In the genomic region with DNA sequence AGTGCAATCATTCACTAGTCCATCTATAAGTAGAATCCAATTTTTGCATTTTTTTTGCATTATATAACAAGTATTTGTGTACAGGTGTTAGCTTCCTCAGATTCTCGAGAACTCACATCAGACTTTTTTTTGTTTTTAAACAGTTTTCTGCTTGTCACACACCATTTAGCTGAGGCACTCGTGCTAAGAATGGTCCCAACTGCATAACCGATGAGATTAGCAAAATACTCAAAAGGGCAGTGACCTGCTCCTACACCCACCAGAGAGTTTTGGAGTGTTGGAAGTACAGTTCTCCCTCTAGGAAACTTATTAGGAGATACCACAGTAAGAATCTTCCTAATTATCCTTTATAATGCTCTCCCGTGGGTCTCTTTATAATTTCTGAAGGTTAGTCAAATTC, we compare ENCODE assay signal across 8 mouse cellular contexts. TPM values are rescaled to one million over a fixed set of nuclear protein-coding genes. Genes with fewer than 3 reads are reported as not detected.
DNase-seq lines count a peak whose midpoint lies in the region; ATAC-seq and TF ChIP-seq lines count a peak whose summit lies in the region.

No protein-coding gene starts in this region.

- no peak overlapping the region for H3K27ac ChIP-seq in hindbrain, embryonic 10.5 days
- peak overlapping the region; percentile 53; the same call in 1 of the 2 replicates for H3K27ac ChIP-seq in liver, postnatal 0 days (ENCODE audit: low read depth)

- TF ChIP-seq EP300 in liver, postnatal 0 days (IDR thresholded peaks at IDR 0.05; ENCODE audit: low read depth) = no peak

- H3K9me3 ChIP-seq in erythroblast, embryonic 14.5 days (ENCODE audit: control insufficient read depth, low read length) = no peaks in the 10 kb centered on the region
- H3K9me3 ChIP-seq in hindbrain, embryonic 10.5 days = no peaks in the 10 kb centered on the region
- no peaks in the 10 kb centered on the region for H3K9me3 ChIP-seq in liver, postnatal 0 days (ENCODE audit: low read length)

- intact Hi-C loops in gastrocnemius, postnatal 36 days (cut with DNase I) = loop anchor here (5.0 kb wide), 1 partner anchor 53 kb away; a partner anchor contains a TSS

- H3K4me3 ChIP-seq in erythroblast, embryonic 14.5 days (replicated peaks) = peak overlapping the region; percentile 89
- peak overlapping the region; percentile 80 for H3K4me3 ChIP-seq in hindbrain, embryonic 10.5 days
- H3K4me3 ChIP-seq in liver, postnatal 0 days (ENCODE audit: low read depth, low read length) = peak overlapping the region; percentile 73

- H3K4me1 ChIP-seq in erythroblast, embryonic 14.5 days (ENCODE audit: control insufficient read depth) = peaks cover 53% of the 10 kb centered on the region
- H3K4me1 ChIP-seq in hindbrain, embryonic 10.5 days (replicated peaks) = peaks cover 32% of the 10 kb centered on the region
- H3K4me1 ChIP-seq in liver, postnatal 0 days (ENCODE audit: insufficient read depth) = peaks cover 24% of the 10 kb centered on the region

- no peak for ATAC-seq in erythroblast, adult 5-6 weeks (replicated peaks; ENCODE audit: low FRiP score, poor library complexity, severe bottlenecking)
- no peak for ATAC-seq in liver, postnatal 0 days

- TF ChIP-seq CTCF in liver, postnatal 0 days (IDR thresholded peaks at IDR 0.05; ENCODE audit: low read depth) = no peak

- H3K4me2 ChIP-seq in liver, postnatal 0 days (ENCODE audit: low read depth, low read length) = peak overlapping the region; percentile 100

- peak; percentile 17 for DNase-seq in 416B (ENCODE audit: low read depth)
- no peak for DNase-seq in hindbrain, embryonic 10.5 days (ENCODE audit: low spot score)
- DNase-seq in liver, postnatal 0 days = no peak
- no peak for DNase-seq in cerebellum, postnatal 10 days
- DNase-seq in adrenal gland, postnatal 4 days (ENCODE audit: low spot score in 2 of 2) = no peak
- DNase-seq in gastrocnemius, postnatal 36 days = no peak

- no peaks in the 10 kb centered on the region for H3K27me3 ChIP-seq in erythroblast, embryonic 14.5 days (ENCODE audit: control insufficient read depth)
- H3K27me3 ChIP-seq in hindbrain, embryonic 10.5 days (ENCODE audit: insufficient read depth, poor library complexity, severe bottlenecking) = 0 out of 2 replicates have a peak, but pooled peaks cover 6% of the 10 kb centered on the region
- no peaks in the 10 kb centered on the region for H3K27me3 ChIP-seq in liver, postnatal 0 days (ENCODE audit: insufficient read depth, low read length)

- peaks cover 4% of the 10 kb centered on the region for H3K36me3 ChIP-seq in erythroblast, embryonic 14.5 days (ENCODE audit: control insufficient read depth)
- no peaks in the 10 kb centered on the region for H3K36me3 ChIP-seq in hindbrain, embryonic 10.5 days
- H3K36me3 ChIP-seq in liver, postnatal 0 days (replicated peaks; ENCODE audit: insufficient read depth, low read length) = no peaks in the 10 kb centered on the region

- peak overlapping the region; percentile 73 for H3K9ac ChIP-seq in liver, postnatal 0 days (replicated peaks)

- 48% methylated on average over 4 of the region's 4 CpGs for WGBS in hindbrain, embryonic 10.5 days
- 26% methylated on average over 4 of the region's 4 CpGs for WGBS in liver, postnatal 0 days (ENCODE audit: insufficient replicate concordance)

RNA-seq across cellular contexts. Expression of a gene that starts 1.0 kb away (rescaled TPM):
- 0.05 and 0.09 TPM in 2 replicates for polyA plus RNA-seq in erythroblast, embryonic 14.5 days (2012)
- 4.0 and 14.4 TPM in 2 replicates for total RNA-seq in erythroblast, adult 5-6 weeks (2015; ENCODE audit: low replicate concordance)
- total RNA-seq in erythroblast, adult 5-6 weeks (2017; ENCODE audit: low replicate concordance) = 4.4 and 6.4 TPM in 2 replicates
- 13.3 and 20.0 TPM in 2 replicates for polyA plus RNA-seq in hindbrain, embryonic 10.5 days (2016; fragmentation: Nextera tagmentation; extraction: Ambion mirVana)
- polyA plus RNA-seq in liver, postnatal 0 days (2015; fragmentation: Nextera tagmentation; extraction: Ambion mirVana) = 6.2 and 6.6 TPM in 2 replicates
- total RNA-seq in adrenal gland, postnatal 4 days (2021) = 1 to 10 TPM; 5.6 to 9.1 TPM
- 1 to 10 TPM; 1.1 to 1.3 TPM for total RNA-seq in gastrocnemius, postnatal 36 days (2021)

RNA-seq across cellular contexts. Expression of a gene that starts 1.3 kb away (rescaled TPM):
- 0.01 TPM in 1 of 2 replicates, not detected in the other for polyA plus RNA-seq in erythroblast, embryonic 14.5 days (2012)
- 0.19 and 2.5 TPM in 2 replicates for total RNA-seq in erythroblast, adult 5-6 weeks (2015; ENCODE audit: low replicate concordance)
- total RNA-seq in erythroblast, adult 5-6 weeks (2017; ENCODE audit: low replicate concordance) = 1.1 and 1.7 TPM in 2 replicates
- 4.9 and 5.9 TPM in 2 replicates for polyA plus RNA-seq in hindbrain, embryonic 10.5 days (2016; fragmentation: Nextera tagmentation; extraction: Ambion mirVana)
- polyA plus RNA-seq in liver, postnatal 0 days (2015; fragmentation: Nextera tagmentation; extraction: Ambion mirVana) = 3.1 and 4.3 TPM in 2 replicates
- 10 to 100 TPM in 1 of 2 experiments, 1 to 10 TPM in 1; 9.7 to 10.4 TPM for total RNA-seq in adrenal gland, postnatal 4 days (2021)
- 1 to 10 TPM in 1 of 2 experiments, under 1 TPM in 1; 0.94 to 1.1 TPM for total RNA-seq in gastrocnemius, postnatal 36 days (2021)

RNA-seq across cellular contexts. Expression of a gene that starts 52.3 kb away (rescaled TPM):
- polyA plus RNA-seq in erythroblast, embryonic 14.5 days (2012) = 0.17 and 0.46 TPM in 2 replicates
- 16.5 and 30.1 TPM in 2 replicates for total RNA-seq in erythroblast, adult 5-6 weeks (2015; ENCODE audit: low replicate concordance)
- 34.4 and 47.8 TPM in 2 replicates for total RNA-seq in erythroblast, adult 5-6 weeks (2017; ENCODE audit: low replicate concordance)
- 23.1 and 25.9 TPM in 2 replicates for polyA plus RNA-seq in hindbrain, embryonic 10.5 days (2016; fragmentation: Nextera tagmentation; extraction: Ambion mirVana)
- 10.2 and 11.8 TPM in 2 replicates for polyA plus RNA-seq in liver, postnatal 0 days (2015; fragmentation: Nextera tagmentation; extraction: Ambion mirVana)
- total RNA-seq in adrenal gland, postnatal 4 days (2021) = 10 to 100 TPM; 23.6 to 24.9 TPM
- total RNA-seq in gastrocnemius, postnatal 36 days (2021) = 1 to 10 TPM; 4.1 to 6.2 TPM
